Mouse (Mus musculus) stomach, postnatal 0 days (tissue): ENCODE measurements around the gene Mob3a. TPM values are rescaled to one million over a fixed set of nuclear protein-coding genes. Genes with fewer than 3 reads are reported as not detected.
A peak's percentile ranks its signal among the peaks of the same experiment; 100 is the strongest.

ENCODE experiments used
- ATAC-seq: fragments of 200-750 bp; cut with Nextera tagmentation; 2 replicates; pipeline ENCODE4 v1.8.0; 2017; ENCODE audit not compliant: low FRiP score, low TSS enrichment
- DNase-seq: peaks from one replicate; pipeline ENCODE4 v3.0.0-alpha.2; 2016; ENCODE audit warnings: low spot score
- H3K27ac ChIP-seq: fragments of 300-500 bp; sonication (generic); replicated peaks from 2 replicates; pipeline ENCODE4 v1.5.1; 2014; ENCODE audit warnings: mild to moderate bottlenecking, control low read depth
- H3K27me3 ChIP-seq: fragments of 300-500 bp; sonication (generic); 2 replicates; pipeline ENCODE4 v1.6.1; 2014; ENCODE audit warnings: low read length; ENCODE audit not compliant: control insufficient read depth, insufficient read depth
- H3K36me3 ChIP-seq: fragments of 300-500 bp; sonication (generic); 2 replicates; pipeline ENCODE4 v1.6.1; 2014; ENCODE audit warnings: low read length, mixed read lengths; ENCODE audit not compliant: control insufficient read depth, insufficient read depth
- H3K4me1 ChIP-seq: fragments of 300-500 bp; sonication (generic); replicated peaks from 2 replicates; pipeline ENCODE4 v1.6.1; 2014; ENCODE audit warnings: antibody characterized with exemption; ENCODE audit not compliant: control insufficient read depth, insufficient read depth
- H3K4me2 ChIP-seq: fragments of 300-500 bp; sonication (generic); replicated peaks from 2 replicates; pipeline ENCODE4 v1.6.1; 2014; ENCODE audit warnings: low read depth, mild to moderate bottlenecking, control low read depth, moderate library complexity
- H3K4me3 ChIP-seq: fragments of 300-500 bp; sonication (generic); 2 replicates; pipeline ENCODE4 v1.5.1; 2014; ENCODE audit warnings: low read depth, low read length, control low read depth
- H3K9ac ChIP-seq: fragments of 300-500 bp; sonication (generic); 2 replicates; pipeline ENCODE4 v1.6.1; 2014; ENCODE audit warnings: mild to moderate bottlenecking, low read length, control low read depth, mixed read lengths
- H3K9me3 ChIP-seq: fragments of 300-500 bp; sonication (generic); 2 replicates; pipeline ENCODE4 v1.6.1; 2016; ENCODE audit warnings: low read length; ENCODE audit not compliant: control insufficient read depth
- CTCF ChIP-seq: IDR thresholded peaks from 2 replicates; pipeline ENCODE4 v1.5.1; 2016; ENCODE audit warnings: antibody characterized with exemption, low read depth, mild to moderate bottlenecking, moderate library complexity
- EP300 ChIP-seq: optimal IDR thresholded peaks from 2 replicates; pipeline ENCODE3; 2016; ENCODE audit warnings: antibody characterized with exemption
- WGBS: fragments of 180-500 bp; shearing (Covaris S2); extraction: QIAGEN DNeasy Blood & Tissue Kit; methylation state at CpG from one replicate; pipeline ENCODE4 v1.1.7; 2014; 5-methylcytosine and 5-hydroxymethylcytosine counted together
- polyA plus RNA-seq: library from polyadenylated mRNA; unstranded; fragments of >200 nt; fragmentation: Nextera tagmentation; extraction: Ambion mirVana; gene quantifications from 2 replicates; pipeline ENCODE4 v1.2.1, GENCODE M21; 2015

The Mob3a gene
- polyA plus RNA-seq, 1 experiment from 2014 or later = 23.9 TPM

- TF ChIP-seq CTCF = no peak
- TF ChIP-seq EP300 = no peak
- no peak overlapping the region for H3K4me2 ChIP-seq
- no peaks in the 10 kb centered on the region for H3K9me3 ChIP-seq
- H3K9ac ChIP-seq = 0 out of 2 replicates have a peak overlapping the region, but pooled peaks have one; percentile 23
- 85% methylated on average over 5 of the region's 5 CpGs for WGBS
- ATAC-seq (no peak), DNase-seq (no peak)
- H3K36me3 ChIP-seq = peaks cover 31% of the 10 kb centered on the region
- H3K27me3 ChIP-seq = no peaks in the 10 kb centered on the region
- H3K4me1 ChIP-seq = peaks cover 6% of the 10 kb centered on the region
- no peak overlapping the region for H3K4me3 ChIP-seq
- no peak overlapping the region for H3K27ac ChIP-seq
Observed at GRCm38 (mm10) chr10:80704418-80704817, 2.6 kb upstream of the Mob3a start.

GRCm38 (mm10) chr10:80703643-80704042 is 1.9 kb upstream of the Mob3a start:
- no peak for DNase-seq
- no peaks in the 10 kb centered on the region for H3K27me3 ChIP-seq
- H3K27ac ChIP-seq = no peak overlapping the region
- WGBS = 83% methylated on average over 5 of the region's 5 CpGs
- TF ChIP-seq CTCF = no peak
- no peak for TF ChIP-seq EP300
- H3K4me2 ChIP-seq = peak overlapping the region; percentile 72; the same call in 1 of the 2 replicates
- H3K4me3 ChIP-seq = peak overlapping the region; percentile 53; the same call in 1 of the 2 replicates
- H3K9me3 ChIP-seq = no peaks in the 10 kb centered on the region
- peak overlapping the region; percentile 8 for H3K9ac ChIP-seq
- H3K4me1 ChIP-seq = peaks cover 6% of the 10 kb centered on the region
- H3K36me3 ChIP-seq = peaks cover 23% of the 10 kb centered on the region
- no peak for ATAC-seq

- WGBS = 2% methylated on average over 46 of the region's 47 CpGs
- TF ChIP-seq CTCF (peak; percentile 25; the same call in 1 of the 2 replicates), EP300 (peak; percentile 19)
Observed at GRCm38 (mm10) chr10:80702536-80703390, 986 bp upstream of the Mob3a start.

GRCm38 (mm10) chr10:80700732-80701131 is 1.0 kb downstream of the Mob3a start:
- Histone ChIP-seq H3K27me3 (no peaks in the 10 kb centered on the region), H3K36me3 (peaks cover 3% of the 10 kb centered on the region; the same call in 1 of the 2 replicates), H3K4me1 (peaks cover 6% of the 10 kb centered on the region), H3K27ac (no peak overlapping the region), H3K4me2 (peak overlapping the region; percentile 51), H3K4me3 (peak overlapping the region; percentile 53), H3K9ac (peak overlapping the region; percentile 31; the same call in 1 of the 2 replicates), H3K9me3 (no peaks in the 10 kb centered on the region)
- DNase-seq (no peak), ATAC-seq (no peak)
- no peak for TF ChIP-seq EP300
- no peak for TF ChIP-seq CTCF
- 44% methylated on average over 4 of the region's 4 CpGs for WGBS

More at GRCm38 (mm10) chr10:80702536-80703390, 986 bp upstream of the Mob3a start:
- Histone ChIP-seq H3K4me1 (peaks cover 6% of the 10 kb centered on the region), H3K27ac (peak overlapping the region; percentile 86), H3K36me3 (peaks cover 14% of the 10 kb centered on the region), H3K9me3 (no peaks in the 10 kb centered on the region), H3K4me3 (peak overlapping the region; percentile 53), H3K9ac (peak overlapping the region; percentile 58), H3K4me2 (peak overlapping the region; percentile 72), H3K27me3 (no peaks in the 10 kb centered on the region)
- ATAC-seq (peak; percentile 90), DNase-seq (peak; percentile 98)

GRCm38 (mm10) chr10:80700038-80700504 is 1.7 kb downstream of the Mob3a start:
- Histone ChIP-seq H3K27me3 (no peaks in the 10 kb centered on the region), H3K9ac (no peak overlapping the region), H3K4me2 (no peak overlapping the region), H3K36me3 (peaks cover 3% of the 10 kb centered on the region; the same call in 1 of the 2 replicates), H3K4me1 (peaks cover 6% of the 10 kb centered on the region), H3K27ac (no peak overlapping the region), H3K9me3 (no peaks in the 10 kb centered on the region), H3K4me3 (no peak overlapping the region)
- TF ChIP-seq CTCF (no peak), EP300 (no peak)
- DNase-seq (no peak), ATAC-seq (no peak)
- WGBS = 68% methylated on average over 7 of the region's 7 CpGs

GRCm38 (mm10) chr10:80698605-80699004 is 3.2 kb downstream of the Mob3a start:
- DNase-seq (no peak), ATAC-seq (no peak)
- Histone ChIP-seq H3K4me1 (peaks cover 6% of the 10 kb centered on the region), H3K4me3 (no peak overlapping the region), H3K4me2 (no peak overlapping the region), H3K9me3 (no peaks in the 10 kb centered on the region), H3K27ac (no peak overlapping the region), H3K36me3 (peaks cover 4% of the 10 kb centered on the region; the same call in 1 of the 2 replicates), H3K9ac (no peak overlapping the region), H3K27me3 (no peaks in the 10 kb centered on the region)
- WGBS = 86% methylated on average over 9 of the region's 9 CpGs
- TF ChIP-seq CTCF (no peak), EP300 (no peak)
